Mouse (Mus musculus) myocyte (in vitro differentiated cells): ENCODE data around the gene Fkbpl. TPM values are rescaled to one million over a fixed set of nuclear protein-coding genes. Genes with fewer than 3 reads are reported as not detected.

Experiments used
- H3K27me3 ChIP-seq: one replicate; pipeline ENCODE4 v1.6.1; 2011; ENCODE audit not compliant: control insufficient read depth, insufficient read depth, insufficient read length
- H3K36me3 ChIP-seq: one replicate; pipeline ENCODE4 v1.6.1; 2011; ENCODE audit not compliant: control insufficient read depth, insufficient read depth
- H3K4me2 ChIP-seq: one replicate; pipeline ENCODE4 v1.6.1; 2011; ENCODE audit warnings: low read depth, control low read depth
- H3K4me3 ChIP-seq: one replicate; pipeline ENCODE4 v1.5.1; 2011; ENCODE audit warnings: mild to moderate bottlenecking, control low read depth, moderate library complexity
- H3K79me2 ChIP-seq: one replicate; pipeline ENCODE4 v1.6.1; 2011; ENCODE audit not compliant: control insufficient read depth, insufficient read depth
- H3ac ChIP-seq: one replicate; pipeline ENCODE4 v1.6.1; 2011; ENCODE audit not compliant: control insufficient read depth, insufficient read length
- CEBPB ChIP-seq: IDR thresholded peaks from 2 replicates; pipeline ENCODE4 v1.6.1; 2011; ENCODE audit warnings: mild to moderate bottlenecking, moderate library complexity; ENCODE audit not compliant: poor library complexity, insufficient read depth, severe bottlenecking
- E2F4 ChIP-seq: IDR thresholded peaks from one replicate; pipeline ENCODE4 v1.6.1; 2011; ENCODE audit warnings: mild to moderate bottlenecking, control low read depth, moderate library complexity; ENCODE audit not compliant: insufficient read depth
- MAX ChIP-seq: IDR thresholded peaks from one replicate; pipeline ENCODE4 v1.6.1; 2011; ENCODE audit warnings: low read depth, mild to moderate bottlenecking, control low read depth
- MYOD1 ChIP-seq, 3 experiments: IDR thresholded peaks; one replicate each; pipeline ENCODE4 v1.6.1; 2011; ENCODE audit warnings: control low read depth in 2 of 3, low read depth in 2 of 3, mild to moderate bottlenecking in 2 of 3, moderate library complexity in 1 of 3; ENCODE audit not compliant: insufficient read length in 2 of 3, control insufficient read depth in 1 of 3
- MYOG ChIP-seq, 3 experiments: IDR thresholded peaks; one replicate each; pipeline ENCODE4 v1.6.1; 2011; ENCODE audit warnings: control low read depth in 2 of 3, low read depth in 2 of 3, mild to moderate bottlenecking in 2 of 3; ENCODE audit not compliant: insufficient read length in 2 of 3, control insufficient read depth in 1 of 3, insufficient read depth in 1 of 3
- POLR2A ChIP-seq: IDR thresholded peaks from one replicate; pipeline ENCODE4 v1.6.1; 2011; ENCODE audit warnings: low read depth, mild to moderate bottlenecking, control low read depth, moderate library complexity; ENCODE audit not compliant: insufficient read length
- POLR2AphosphoS2 ChIP-seq: IDR thresholded peaks from one replicate; pipeline ENCODE4 v1.6.1; 2011; ENCODE audit warnings: low read depth, control low read depth; ENCODE audit not compliant: insufficient read length
- REST ChIP-seq: IDR thresholded peaks from one replicate; pipeline ENCODE4 v1.6.1; 2011; ENCODE audit warnings: mild to moderate bottlenecking, control low read depth, moderate library complexity; ENCODE audit not compliant: insufficient read depth, insufficient read length
- SRF ChIP-seq: IDR thresholded peaks from one replicate; pipeline ENCODE4 v1.6.1; 2011; ENCODE audit warnings: low read depth; ENCODE audit not compliant: control insufficient read depth, insufficient read length
- TCF12 ChIP-seq: IDR thresholded peaks from one replicate; pipeline ENCODE4 v1.6.1; 2011; ENCODE audit warnings: mild to moderate bottlenecking, control low read depth; ENCODE audit not compliant: poor library complexity, insufficient read depth, severe bottlenecking
- TCF3 ChIP-seq: IDR thresholded peaks from one replicate; pipeline ENCODE4 v1.6.1; 2011; ENCODE audit warnings: low read depth, control low read depth; ENCODE audit not compliant: insufficient read length
- USF1 ChIP-seq: IDR thresholded peaks from one replicate; pipeline ENCODE4 v1.6.1; 2011; ENCODE audit warnings: low read depth, mild to moderate bottlenecking, control low read depth, moderate library complexity
- polyA plus RNA-seq: library from polyadenylated mRNA; unstranded; fragments of >200 nt; fragmentation: generic; extraction: Trizol; gene quantifications from one replicate; pipeline ENCODE4 v1.2.1, GENCODE M21; 2012; ENCODE audit warnings: missing spikeins

Fkbpl gene
- polyA plus RNA-seq, 1 experiment = 13.5 TPM

- Histone ChIP-seq H3ac (no peak overlapping the region), H3K27me3 (peaks cover 76% of the 10 kb centered on the region), H3K4me3 (no peak overlapping the region), H3K79me2 (no peaks in the 10 kb centered on the region), H3K4me2 (no peak overlapping the region), H3K36me3 (no peaks in the 10 kb centered on the region)
- no peak for TF ChIP-seq TCF12
- TF ChIP-seq MAX = no peak
- no peak for TF ChIP-seq REST
- no peak for TF ChIP-seq MYOG (IDR thresholded peaks at IDR 0.05; ENCODE audit: control insufficient read depth in 1 of 3, insufficient read depth in 1 of 3, insufficient read length in 2 of 3, low read depth in 2 of 3)
- TF ChIP-seq MYOD1 (IDR thresholded peaks at IDR 0.05; ENCODE audit: control insufficient read depth in 1 of 3, insufficient read length in 2 of 3, low read depth in 2 of 3) = no peak
- TF ChIP-seq TCF3 = no peak
- TF ChIP-seq POLR2AphosphoS2 = no peak
- no peak for TF ChIP-seq E2F4
- TF ChIP-seq USF1 = no peak
- no peak for TF ChIP-seq CEBPB
- TF ChIP-seq POLR2A = no peak
- TF ChIP-seq SRF = no peak
Measured at GRCm38 (mm10) chr17:34684253-34684893, 39.8 kb downstream of the Fkbpl start.

DNA sequence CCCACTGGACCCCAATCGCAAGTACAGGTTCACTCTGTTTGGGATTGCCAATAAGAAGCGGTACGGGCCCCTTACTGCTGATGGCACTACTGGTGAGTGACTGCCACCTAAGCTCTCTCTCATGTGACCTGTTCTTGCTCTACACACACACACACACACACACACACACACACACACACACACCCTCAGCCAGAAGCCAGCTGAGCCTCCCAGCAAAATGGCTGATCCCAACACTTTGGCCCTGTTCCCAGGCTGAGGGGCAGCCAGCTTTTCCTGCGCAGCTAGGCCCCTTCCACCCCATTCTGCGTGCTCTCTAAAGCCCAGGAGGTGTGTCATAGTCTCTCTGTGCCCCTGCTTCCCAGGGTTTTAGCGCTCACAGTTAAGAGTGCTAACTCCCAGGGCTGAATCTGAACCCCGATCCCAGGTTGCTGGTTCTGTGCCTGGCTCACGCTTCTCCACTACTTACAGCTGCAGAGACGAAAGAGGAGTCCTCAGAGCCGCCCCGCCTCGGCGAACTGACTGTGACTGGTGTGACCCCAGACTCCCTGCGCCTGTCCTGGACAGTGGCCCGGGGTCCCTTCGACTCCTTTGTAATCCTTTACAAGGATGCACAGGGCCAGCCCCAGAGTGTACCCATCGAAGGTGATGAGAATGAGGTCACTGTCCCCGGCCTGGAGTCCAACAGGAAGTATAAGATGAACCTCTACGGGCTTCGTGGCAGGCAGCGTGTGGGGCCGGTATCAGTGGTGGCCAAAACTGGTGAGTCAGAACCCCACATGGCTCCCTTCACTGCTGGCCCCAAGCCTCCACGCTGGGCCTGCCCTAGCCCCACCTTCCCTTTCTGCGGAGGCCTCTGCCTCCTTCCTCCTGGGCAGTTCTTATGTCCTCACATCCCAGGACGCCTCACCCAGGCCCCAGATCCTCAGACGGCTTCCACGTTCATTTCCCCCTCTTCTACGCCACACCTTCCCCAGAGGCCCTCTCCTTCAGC is 40.9 kb downstream of the Fkbpl start:
- Histone ChIP-seq H3ac (no peak overlapping the region), H3K79me2 (no peaks in the 10 kb centered on the region), H3K36me3 (no peaks in the 10 kb centered on the region), H3K27me3 (peaks cover 77% of the 10 kb centered on the region), H3K4me3 (no peak overlapping the region), H3K4me2 (peak overlapping the region; percentile 6)
- TF ChIP-seq MYOG (IDR thresholded peaks at IDR 0.05; ENCODE audit: control insufficient read depth in 1 of 3, insufficient read depth in 1 of 3, insufficient read length in 2 of 3, low read depth in 2 of 3) (no peak), REST (no peak)

- H3K4me3 ChIP-seq = no peak overlapping the region
- H3ac ChIP-seq = no peak overlapping the region
- peaks cover 92% of the 10 kb centered on the region for H3K27me3 ChIP-seq
- no peak overlapping the region for H3K4me2 ChIP-seq
- no peaks in the 10 kb centered on the region for H3K79me2 ChIP-seq
- H3K36me3 ChIP-seq = no peaks in the 10 kb centered on the region
- TF ChIP-seq TCF3 (no peak), E2F4 (no peak), CEBPB (no peak), TCF12 (no peak), USF1 (no peak), MYOD1 (IDR thresholded peaks at IDR 0.05; ENCODE audit: control insufficient read depth in 1 of 3, insufficient read length in 2 of 3, low read depth in 2 of 3) (no peak), REST (no peak)
Measured at GRCm38 (mm10) chr17:34688889-34689288, 44.3 kb downstream of the Fkbpl start.

GRCm38 (mm10) chr17:34690458-34690857 is 45.9 kb downstream of the Fkbpl start:
- TF ChIP-seq REST (no peak), TCF3 (no peak)
- Histone ChIP-seq H3ac (no peak overlapping the region), H3K4me2 (no peak overlapping the region), H3K79me2 (no peaks in the 10 kb centered on the region), H3K36me3 (no peaks in the 10 kb centered on the region), H3K27me3 (peaks cover 89% of the 10 kb centered on the region), H3K4me3 (no peak overlapping the region)

DNA sequence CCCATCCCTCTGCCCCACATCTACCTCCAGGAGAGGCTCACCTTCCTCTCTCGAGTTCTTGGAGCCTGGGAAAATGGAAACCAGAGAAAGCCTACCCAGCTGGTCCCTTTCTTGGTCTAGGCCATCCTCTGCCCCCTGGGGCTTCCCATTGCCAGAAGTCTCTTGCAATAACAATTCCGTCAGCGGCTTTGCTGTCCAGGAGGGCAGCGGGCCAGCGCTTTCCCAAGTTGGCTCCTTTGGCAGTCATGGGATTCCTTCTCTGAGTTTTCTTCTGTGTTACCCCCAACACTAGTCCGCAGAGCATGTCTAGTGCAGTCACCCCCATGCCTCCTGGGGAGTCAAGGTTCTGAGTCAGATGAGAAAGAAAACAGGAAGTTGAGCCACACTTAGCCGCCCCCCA is 48.3 kb downstream of the Fkbpl start:
- H3K36me3 ChIP-seq = no peaks in the 10 kb centered on the region
- no peaks in the 10 kb centered on the region for H3K79me2 ChIP-seq
- H3K4me2 ChIP-seq = no peak overlapping the region
- H3K27me3 ChIP-seq = peaks cover 92% of the 10 kb centered on the region
- TF ChIP-seq POLR2A (no peak), USF1 (no peak), REST (no peak), E2F4 (no peak), MYOG (IDR thresholded peaks at IDR 0.05; ENCODE audit: control insufficient read depth in 1 of 3, insufficient read depth in 1 of 3, insufficient read length in 2 of 3, low read depth in 2 of 3) (no peak), MAX (no peak), TCF12 (no peak), SRF (no peak), CEBPB (no peak), TCF3 (no peak), MYOD1 (IDR thresholded peaks at IDR 0.05; ENCODE audit: control insufficient read depth in 1 of 3, insufficient read length in 2 of 3, low read depth in 2 of 3) (no peak), POLR2AphosphoS2 (no peak)
- H3ac ChIP-seq = no peak overlapping the region
- no peak overlapping the region for H3K4me3 ChIP-seq

Other genes starting within 250 kb of the Fkbpl start
- gene BC051142, start 245.9 kb upstream of the Fkbpl start, polyA plus RNA-seq = not detected
- not detected for gene Btnl4, start 167.4 kb upstream of the Fkbpl start, polyA plus RNA-seq
- gene Btnl6, start 127.4 kb upstream of the Fkbpl start, polyA plus RNA-seq = not detected
- 0.31 TPM for gene Notch4, start 80.5 kb upstream of the Fkbpl start, polyA plus RNA-seq
- gene Gpsm3, start 55.0 kb upstream of the Fkbpl start, polyA plus RNA-seq = 3.1 TPM
- gene Pbx2, start 53.5 kb upstream of the Fkbpl start, polyA plus RNA-seq = 21.6 TPM
- gene Ager, start 46.9 kb upstream of the Fkbpl start, polyA plus RNA-seq = 0.22 TPM
- gene Rnf5, start 41.1 kb upstream of the Fkbpl start, polyA plus RNA-seq = 37.1 TPM
- 70.5 TPM for gene Agpat1, start 40.5 kb upstream of the Fkbpl start, polyA plus RNA-seq
- 0.16 TPM for gene Egfl8, start 28.8 kb upstream of the Fkbpl start, polyA plus RNA-seq
- 21.9 TPM for gene Ppt2, start 16.3 kb upstream of the Fkbpl start, polyA plus RNA-seq
- not detected for gene Prrt1, start 15.2 kb upstream of the Fkbpl start, polyA plus RNA-seq
- gene Atf6b, start 2.4 kb downstream of the Fkbpl start, polyA plus RNA-seq = 42.5 TPM
- gene Tnxb, start 25.8 kb downstream of the Fkbpl start, polyA plus RNA-seq = under 0.01 TPM
- not detected for gene C4b, start 99.1 kb downstream of the Fkbpl start, polyA plus RNA-seq
- gene Cyp21a1, start 159.8 kb downstream of the Fkbpl start, polyA plus RNA-seq = not detected
- 29.9 TPM for gene Stk19, start 192.2 kb downstream of the Fkbpl start, polyA plus RNA-seq
- gene Dxo, start 192.3 kb downstream of the Fkbpl start, polyA plus RNA-seq = 25.7 TPM
- gene Skiv2l, start 205.4 kb downstream of the Fkbpl start, polyA plus RNA-seq = 38.4 TPM
- gene Nelfe, start 205.6 kb downstream of the Fkbpl start, polyA plus RNA-seq = 60.0 TPM
- 0.37 TPM for gene Cfb, start 217.8 kb downstream of the Fkbpl start, polyA plus RNA-seq
- 10.2 TPM for gene Zbtb12, start 234.7 kb downstream of the Fkbpl start, polyA plus RNA-seq
- gene Gm20547, start 237.3 kb downstream of the Fkbpl start, polyA plus RNA-seq = not detected